Mouse (Mus musculus) thymus, adult 2 months (tissue): ENCODE data around the gene Clec11a.

Experiments
- CTCF ChIP-seq: fragments of 200-500 bp; IDR thresholded peaks from 2 replicates; pipeline ENCODE4 v1.5.1; 2012; ENCODE audit warnings: mild to moderate bottlenecking, control low read depth, low read length, moderate library complexity, borderline replicate concordance; ENCODE audit not compliant: control insufficient read depth, poor library complexity, insufficient read depth; ENCODE audit errors: extremely low read depth
- POLR2A ChIP-seq: fragments of 200-500 bp; IDR thresholded peaks from 2 replicates; pipeline ENCODE4 v1.6.1; 2012; ENCODE audit warnings: mild to moderate bottlenecking, low read length, control low read depth, moderate library complexity; ENCODE audit not compliant: control insufficient read depth, poor library complexity, insufficient read depth; ENCODE audit errors: extremely low read depth

- no peak for TF ChIP-seq CTCF
- no peak for TF ChIP-seq POLR2A
These were observed 29.6 kb upstream of the Clec11a start for GRCm38 (mm10) chr7:44336046-44337021.
